Mouse (Mus musculus): Measurements from ENCODE around the gene Clock.

- no peak for TF ChIP-seq CTCF (IDR thresholded peaks at IDR 0.05; ENCODE audit: low read depth)
- TF ChIP-seq EP300 (IDR thresholded peaks at IDR 0.05; ENCODE audit: low read depth): no peak
These were observed 18.9 kb downstream of the Clock start for GRCm38 (mm10) chr5:76285699-76286098.
